Mouse (Mus musculus) c-Kit-negative CD71-positive TER-119-positive erythroid progenitor cells, embryonic 14.5 days (primary cell): ENCODE data around the gene Spa17.

Experiments
- DNase-seq: peaks from one replicate; pipeline ENCODE4 v3.0.0-alpha.2; 2013; ENCODE audit warnings: low read depth, low spot score

Spa17 gene

DNA sequence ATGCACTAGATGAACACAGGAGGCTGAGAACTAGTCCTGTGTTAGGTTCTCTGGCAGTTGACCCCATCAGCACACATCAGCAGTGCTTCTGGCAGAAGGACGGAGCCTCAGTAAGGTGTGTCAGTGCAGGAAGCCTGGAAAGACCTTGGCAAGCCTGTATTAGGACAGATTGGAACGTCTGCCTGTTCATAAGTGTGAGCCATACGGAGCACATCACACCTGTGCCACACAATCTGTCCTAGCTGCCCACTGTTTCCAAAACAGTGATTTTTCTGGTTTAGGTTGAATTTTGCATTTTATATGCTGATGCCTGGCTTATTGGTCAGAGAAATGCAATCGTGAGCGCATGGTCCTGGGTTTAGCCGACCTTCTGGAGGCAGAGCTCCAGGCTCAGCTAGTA is 7.8 kb upstream of the Spa17 start:
- DNase-seq, result no peak

DNA sequence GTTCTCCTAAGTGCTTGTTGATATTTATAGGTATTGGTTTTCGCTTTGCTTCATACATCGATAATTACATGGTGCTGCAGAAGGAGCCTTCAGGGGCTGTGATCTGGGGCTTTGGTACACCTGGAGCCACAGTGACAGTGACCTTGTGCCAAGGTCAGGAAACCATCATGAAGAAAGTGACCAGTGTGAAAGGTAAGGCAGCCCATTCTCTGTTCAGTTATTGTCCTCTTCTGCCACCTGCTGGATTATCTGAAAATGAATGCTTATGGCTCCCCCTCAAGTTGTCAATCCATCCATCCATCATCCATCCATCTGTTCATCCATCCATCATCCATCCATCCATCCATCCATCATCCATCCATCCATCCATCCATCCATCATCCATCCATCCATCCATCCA is 3.2 kb upstream of the Spa17 start:
- no peak for DNase-seq

DNA sequence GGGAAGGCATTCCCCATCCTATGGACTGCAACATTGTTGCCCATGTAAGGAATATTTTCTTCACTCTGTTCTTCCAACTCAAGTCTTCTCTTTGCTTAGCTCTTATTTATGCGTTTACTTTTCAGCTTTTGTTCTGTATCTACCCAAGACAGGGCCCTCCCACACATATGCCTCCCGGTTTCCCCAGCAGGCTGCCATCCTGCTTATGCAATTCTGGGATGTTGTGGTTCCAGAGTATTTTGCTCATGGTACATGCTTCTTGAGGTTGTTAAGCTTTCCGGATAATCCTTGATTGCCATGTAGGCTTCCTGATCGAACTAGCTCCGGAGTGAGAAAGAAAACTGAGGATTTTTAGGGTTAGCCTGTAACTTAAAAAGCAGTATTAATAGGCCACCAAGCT is 1.7 kb upstream of the Spa17 start:
- DNase-seq, result no peak

DNA sequence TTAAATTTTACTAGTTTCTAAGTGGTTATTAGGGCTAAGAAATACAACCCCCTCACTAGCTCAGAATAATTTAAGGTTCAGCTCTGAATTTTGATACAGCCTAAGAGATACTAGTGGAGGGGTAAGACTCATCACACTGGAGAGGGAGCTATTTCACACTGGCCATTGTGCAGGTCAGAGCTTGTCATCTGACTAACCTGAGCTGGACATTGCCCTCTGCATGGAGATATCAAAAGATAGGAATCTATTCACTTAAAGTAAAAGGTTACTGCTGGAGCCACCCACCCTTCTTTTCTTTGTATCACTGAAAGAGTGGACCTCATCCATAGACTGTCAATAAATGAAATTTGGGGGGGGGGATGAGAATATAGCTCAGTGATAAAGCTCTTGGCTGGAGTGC is 794 bp upstream of the Spa17 start:
- DNase-seq, result no peak

DNA sequence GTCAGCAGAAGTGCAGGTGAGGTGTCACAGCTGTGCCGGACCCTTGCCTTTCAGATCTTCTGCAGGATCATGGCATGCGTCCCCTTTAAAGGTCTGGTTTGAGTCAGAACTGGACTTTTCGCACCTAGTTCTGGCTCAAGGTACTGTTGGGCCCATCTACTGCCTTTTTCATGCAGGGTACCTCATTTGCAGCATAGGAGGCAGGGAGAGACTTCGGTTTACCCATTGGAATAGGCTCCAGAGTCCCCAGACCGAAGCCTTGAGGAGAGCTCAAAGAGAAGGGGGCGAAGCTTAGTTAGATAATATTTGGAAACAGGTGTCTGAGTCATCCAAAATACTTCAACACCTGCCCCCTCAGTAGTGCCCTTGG is 374 bp upstream of the Spa17 start:
- DNase-seq, result no peak

DNA sequence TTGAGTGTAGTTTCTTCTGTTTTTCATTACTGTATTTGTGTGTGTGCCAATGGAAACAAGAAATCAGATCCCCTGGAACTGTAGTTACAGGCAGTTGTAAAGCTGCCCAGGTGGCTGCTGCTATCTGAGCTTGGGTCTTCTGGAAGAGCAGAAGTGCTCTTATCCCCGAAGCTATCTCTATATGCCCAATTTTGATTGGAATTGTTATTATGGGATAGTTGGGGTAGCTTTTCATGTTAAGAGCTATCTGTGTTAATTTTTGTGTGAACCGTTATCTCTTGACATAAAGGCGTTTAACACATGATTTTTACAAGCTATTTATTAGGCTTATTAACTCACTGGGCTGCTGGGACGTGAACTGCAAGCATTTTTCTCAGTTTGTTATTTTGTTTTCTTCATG is 4.0 kb downstream of the Spa17 start:
- DNase-seq, result no peak

DNA sequence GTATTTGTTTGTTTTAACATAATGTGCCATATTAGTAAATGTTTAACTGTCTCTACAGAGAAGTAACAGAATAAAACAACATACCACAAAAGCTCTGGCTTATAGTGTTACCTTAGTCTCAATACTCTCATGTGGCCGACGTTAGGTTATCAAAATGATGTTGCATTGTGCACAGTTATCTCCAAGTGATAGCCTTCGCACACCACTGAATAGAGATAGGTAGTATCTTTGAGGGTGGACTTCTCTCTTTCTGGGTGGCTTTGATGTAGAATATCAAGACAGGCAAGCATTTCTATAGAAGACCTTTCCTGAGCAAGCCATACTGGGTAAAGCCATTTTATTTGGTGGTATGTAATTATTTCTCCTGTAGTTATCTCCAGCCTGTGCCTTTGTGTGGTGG is 8.4 kb downstream of the Spa17 start:
- DNase-seq, result no peak

DNA sequence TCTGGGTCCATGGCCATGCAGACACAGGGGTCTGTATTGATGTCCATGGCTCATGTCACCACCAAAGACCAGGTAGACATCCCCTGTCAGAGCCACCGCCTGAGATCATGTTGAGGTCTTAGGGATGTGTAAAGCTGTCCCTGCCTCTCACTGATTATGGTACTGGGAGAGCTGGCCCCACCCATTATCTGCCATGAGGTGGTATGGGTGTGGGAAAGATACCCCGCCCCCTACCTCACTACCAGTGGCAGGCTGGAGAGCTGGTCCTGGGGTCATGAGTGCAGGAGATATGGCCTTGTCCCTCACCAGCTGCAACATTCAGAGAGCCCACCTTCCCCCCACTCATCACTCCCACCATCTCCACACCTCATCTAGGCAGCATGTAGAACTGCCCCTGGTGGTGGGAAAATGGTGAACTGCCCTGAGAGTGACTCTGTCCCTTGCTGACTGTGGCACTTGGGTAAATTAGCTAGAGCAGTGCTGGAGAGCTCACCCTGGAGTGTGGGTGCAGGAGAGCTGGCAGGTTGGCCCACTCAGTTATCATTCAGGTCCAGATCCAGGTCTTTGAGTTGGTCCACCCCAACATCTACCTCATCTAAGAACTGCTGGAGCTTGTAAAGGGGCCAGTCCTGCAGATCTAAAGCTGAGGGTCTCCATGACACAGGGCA is 12.8 kb downstream of the Spa17 start:
- DNase-seq, result no peak

DNA sequence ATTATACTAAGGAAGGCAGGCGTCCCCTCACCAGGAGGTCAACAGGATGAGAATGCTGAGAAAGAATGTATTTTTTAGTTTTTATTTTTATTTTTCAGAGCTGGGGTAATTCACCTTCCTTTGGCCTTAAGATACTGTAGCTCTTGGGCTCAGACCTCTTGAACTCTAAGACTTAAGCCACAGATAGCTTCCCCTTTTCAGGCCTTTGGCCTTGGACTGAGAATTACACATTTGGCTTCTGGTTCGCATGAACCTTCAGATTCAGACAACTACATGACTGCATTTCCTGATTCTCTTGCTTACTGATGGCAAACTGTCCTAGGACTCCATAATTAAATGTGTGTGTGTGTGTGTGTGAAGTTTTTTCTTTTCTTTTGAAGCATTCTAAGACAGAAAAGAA is 14.9 kb downstream of the Spa17 start:
- DNase-seq, result no peak

DNA sequence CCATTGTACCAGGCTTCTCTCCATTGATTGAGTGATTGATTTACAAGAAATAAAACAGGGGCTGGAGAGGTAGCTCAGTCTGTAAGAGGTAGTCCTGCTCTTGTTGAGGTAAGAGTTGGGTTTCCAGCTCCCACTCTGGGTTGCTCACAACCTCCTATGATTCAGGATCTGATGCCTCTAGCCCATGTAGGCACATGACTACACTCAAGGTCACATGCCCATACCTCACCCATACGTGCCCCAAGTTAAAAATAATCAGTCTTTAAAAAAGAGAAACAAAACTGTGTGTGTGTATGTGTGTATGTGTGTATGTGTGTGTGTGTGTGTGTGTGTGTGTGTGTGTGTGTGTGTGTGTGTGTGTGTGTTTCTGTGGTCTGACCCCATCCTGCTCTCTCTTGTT is 18.0 kb downstream of the Spa17 start:
- DNase-seq, result no peak

DNA sequence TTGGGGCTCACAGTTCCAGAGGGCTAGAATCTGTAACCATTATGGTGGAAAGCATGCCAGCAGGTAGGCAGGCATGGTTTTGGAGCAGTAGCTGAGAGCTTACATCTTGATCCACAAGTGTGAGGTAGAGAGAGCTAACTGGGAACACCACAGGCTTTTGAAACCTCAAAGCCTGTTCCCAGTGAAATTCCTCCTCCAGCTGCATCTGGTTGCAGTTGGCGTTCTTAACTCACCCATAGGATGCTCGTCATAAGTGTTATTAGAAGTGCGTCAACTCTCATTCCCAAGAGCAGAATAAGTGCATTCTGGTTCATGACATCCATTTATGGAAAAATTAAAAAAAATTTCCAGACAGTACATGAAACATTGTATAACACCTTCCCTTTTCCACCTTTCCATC is 19.8 kb downstream of the Spa17 start:
- no peak for DNase-seq

DNA sequence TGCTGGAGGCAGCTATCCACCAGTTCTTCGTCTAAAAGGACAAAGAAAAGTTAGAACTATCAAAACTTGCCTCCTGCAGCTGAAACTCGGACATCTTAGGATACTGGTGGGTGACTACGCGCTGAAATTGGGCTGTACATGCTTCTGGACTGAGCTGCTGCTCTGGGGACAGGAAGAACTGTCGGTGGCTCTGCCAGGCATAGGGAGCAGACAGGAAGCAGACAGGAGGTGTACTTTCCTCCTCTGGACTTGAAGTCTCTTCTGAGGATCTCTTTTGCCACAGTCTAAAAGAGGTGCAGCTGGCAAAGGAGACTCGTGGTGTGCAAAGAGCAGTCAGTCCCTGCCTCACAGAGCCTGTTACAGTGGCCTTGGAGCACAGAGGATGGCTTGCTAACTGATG is 20.9 kb downstream of the Spa17 start:
- DNase-seq, result no peak

DNA sequence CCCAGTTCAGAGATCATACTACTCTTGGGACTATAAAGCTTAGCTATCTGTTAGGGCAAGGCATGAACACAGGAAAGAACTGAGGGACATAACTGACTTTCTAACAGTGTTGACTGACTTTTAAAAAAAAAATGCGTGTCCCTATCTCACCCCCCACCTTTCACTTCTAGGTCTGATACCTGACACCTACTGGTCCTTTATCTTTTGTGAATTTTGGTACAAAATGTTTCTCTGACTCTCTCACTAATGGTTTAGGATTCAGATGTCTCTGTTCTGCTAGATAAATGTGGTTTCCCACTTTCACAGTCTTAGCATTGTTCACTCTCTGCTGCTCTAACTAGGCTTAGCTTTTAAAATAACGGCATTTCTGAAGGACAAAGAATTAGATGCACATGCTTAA is 21.5 kb downstream of the Spa17 start:
- DNase-seq, result no peak

DNA sequence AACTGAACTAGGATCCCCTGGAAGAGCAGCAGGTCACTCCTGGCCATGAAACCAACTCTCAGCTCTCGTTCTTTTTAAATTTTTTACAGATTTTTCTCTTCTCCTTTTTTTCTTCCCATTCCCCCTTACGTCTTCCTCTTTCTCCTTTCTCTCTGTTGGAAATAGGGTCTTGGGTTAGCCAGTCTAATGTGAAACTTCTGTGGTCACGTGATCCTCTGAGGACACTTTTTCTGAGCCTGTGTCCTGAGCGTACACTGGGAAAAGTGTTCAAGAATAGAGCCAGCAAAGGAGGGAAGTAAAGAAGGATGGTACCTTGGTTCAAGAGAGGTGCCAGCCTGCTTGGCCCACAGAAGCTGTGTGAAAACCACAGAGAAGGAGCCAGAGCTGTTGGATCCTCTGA is 23.1 kb downstream of the Spa17 start:
- DNase-seq, result no peak

DNA sequence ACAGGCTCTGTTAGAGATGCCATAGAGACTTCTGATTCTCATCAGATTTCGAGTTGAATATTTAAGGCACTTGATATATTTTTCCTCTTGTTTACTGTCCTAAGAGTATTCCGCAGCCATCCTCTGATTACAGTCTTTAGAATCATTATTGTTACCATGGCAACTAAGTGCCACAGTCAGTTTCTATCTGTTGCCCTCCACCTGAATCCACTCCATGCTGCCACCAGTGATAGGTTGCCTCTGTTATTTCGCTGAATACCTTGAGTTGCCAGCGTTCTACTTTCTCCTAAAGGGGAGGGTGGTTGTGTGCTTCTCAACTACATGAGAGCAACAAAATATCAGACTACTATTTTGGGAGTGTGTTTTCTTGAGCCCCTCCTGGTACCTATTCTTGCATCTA is 26.8 kb downstream of the Spa17 start:
- DNase-seq, result no peak

DNA sequence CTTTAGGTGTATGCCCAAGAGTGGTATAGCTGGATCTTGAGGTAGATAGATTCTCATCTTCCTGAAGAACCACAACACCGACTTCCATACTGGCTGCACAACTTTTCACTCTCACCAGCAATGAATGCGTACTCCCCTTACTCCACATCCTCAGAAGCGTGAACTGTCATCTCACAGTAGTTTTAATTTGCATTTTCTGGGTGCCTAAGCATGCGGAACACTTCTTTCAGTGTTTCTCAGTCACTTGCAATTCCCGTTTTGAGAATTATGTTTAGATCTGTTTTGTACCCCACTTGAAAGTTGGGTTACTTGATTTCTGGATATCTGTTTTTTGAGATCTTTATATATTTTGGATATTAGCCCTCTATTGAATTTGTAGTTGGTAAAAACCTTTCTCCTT is 29.9 kb downstream of the Spa17 start:
- DNase-seq, result no peak

DNA sequence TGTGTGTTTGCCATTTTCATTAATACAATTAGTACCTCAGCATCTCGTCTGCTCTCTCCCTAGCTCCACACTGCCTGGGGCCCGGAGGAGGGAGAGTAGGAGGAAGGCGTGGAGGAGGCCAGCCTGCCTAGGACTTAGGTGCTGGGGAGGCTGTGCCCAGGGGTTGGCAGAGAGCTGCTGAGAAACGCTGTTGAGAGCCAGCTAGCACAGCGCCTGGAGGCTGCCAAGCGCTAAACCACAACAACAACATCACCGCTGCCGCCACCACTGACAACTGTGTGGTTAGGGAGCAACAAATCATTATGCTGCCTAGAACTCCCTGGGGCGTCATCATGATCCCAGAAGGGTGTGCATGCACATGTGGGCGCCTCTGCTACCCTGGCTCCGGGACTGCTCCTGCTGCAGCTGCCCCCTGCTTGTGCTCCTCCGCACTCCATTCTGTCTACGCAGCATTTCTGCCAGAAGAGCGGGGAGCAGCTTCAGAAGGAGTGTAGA is 37.0 kb downstream of the Spa17 start:
- DNase-seq, result no peak

DNA sequence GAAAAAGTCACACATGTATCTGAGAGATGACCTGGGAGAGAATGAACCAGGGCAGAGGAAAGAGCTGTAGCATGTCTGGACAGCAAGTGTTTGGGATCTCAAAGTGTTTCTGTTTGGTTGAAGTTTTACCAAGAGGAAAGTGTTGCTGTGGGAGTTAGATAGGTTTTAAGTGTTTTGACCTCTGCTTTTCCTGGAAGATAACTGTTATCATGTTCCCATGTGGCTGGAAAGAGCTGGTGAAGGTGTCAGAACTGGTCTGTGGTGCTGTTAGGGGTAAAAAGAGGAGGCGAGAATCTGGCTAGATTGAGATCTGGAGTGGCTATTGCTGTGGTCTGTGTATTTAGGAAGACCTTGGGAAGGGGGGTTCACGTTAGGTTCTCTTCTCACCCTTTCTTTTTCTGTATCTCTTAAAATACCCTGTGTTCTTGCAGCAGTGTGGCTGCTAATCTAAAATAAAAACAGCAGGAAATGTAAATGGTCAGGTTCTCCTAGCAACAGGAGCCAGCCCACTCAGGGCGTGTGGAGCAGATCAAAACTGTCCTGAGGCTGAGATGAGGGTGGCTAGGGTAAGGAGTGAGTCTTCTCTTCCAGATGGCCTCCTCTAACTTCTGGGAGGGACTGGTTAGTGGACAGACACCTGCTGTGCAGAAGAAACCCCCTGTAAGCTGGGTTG is 41.2 kb downstream of the Spa17 start:
- DNase-seq, result no peak

DNA sequence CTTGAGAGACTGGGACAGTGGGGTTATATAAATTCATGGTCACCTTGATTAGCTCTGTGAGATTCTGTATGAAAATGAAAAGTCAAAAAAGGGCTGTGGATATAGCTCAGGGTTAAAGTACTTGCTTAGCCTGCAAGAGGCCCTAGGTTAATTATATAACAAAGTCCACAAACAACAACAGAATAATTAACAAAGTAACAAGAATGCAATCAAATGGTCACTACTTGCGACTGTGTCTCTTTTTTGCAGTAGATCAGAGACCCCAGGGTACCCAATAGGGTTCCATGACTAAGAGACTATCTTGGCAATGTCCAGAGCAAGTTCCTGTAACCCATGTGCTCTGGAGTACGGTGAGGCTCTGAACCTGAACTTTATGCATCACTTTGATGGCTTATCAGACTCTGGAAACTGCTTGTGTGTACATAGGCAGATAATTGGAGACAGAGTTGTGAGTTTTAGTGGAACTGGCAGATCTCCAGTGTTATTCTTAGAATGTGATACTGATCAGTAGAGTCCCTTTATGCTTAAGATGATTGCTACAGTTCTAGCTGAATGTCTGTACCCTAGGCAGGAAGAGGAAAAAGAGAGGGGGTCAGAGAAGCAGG is 44.2 kb downstream of the Spa17 start:
- no peak for DNase-seq

DNA sequence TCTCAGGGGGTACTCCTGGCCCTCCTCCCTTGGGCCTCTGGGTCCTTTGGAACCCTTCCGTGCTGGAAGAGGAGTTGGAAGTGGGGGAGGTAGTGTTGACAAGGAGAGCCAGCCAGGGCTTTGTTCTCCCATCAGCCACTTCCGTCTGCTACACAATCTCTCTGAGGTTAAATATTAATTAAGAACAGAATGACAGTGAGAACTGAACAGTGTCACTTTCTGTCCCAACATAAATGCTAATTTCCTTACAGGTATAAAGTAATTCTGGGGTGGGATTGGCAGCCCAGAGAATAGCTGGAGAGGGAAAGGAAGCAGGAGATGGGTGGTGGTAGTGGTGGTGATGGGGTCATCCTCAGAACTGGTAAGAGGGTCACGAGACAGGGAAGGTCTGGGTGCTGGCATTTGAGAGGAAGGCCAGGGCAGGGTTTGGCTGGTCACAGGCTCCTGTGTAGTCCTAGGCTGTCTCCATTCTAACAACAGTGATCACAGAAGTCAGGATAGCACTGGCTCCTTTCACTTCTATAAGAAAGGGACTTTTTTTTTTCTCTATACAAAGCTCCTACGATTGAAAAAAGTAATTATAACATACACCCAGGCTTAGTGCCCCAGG is 44.8 kb downstream of the Spa17 start:
- no peak for DNase-seq

DNA sequence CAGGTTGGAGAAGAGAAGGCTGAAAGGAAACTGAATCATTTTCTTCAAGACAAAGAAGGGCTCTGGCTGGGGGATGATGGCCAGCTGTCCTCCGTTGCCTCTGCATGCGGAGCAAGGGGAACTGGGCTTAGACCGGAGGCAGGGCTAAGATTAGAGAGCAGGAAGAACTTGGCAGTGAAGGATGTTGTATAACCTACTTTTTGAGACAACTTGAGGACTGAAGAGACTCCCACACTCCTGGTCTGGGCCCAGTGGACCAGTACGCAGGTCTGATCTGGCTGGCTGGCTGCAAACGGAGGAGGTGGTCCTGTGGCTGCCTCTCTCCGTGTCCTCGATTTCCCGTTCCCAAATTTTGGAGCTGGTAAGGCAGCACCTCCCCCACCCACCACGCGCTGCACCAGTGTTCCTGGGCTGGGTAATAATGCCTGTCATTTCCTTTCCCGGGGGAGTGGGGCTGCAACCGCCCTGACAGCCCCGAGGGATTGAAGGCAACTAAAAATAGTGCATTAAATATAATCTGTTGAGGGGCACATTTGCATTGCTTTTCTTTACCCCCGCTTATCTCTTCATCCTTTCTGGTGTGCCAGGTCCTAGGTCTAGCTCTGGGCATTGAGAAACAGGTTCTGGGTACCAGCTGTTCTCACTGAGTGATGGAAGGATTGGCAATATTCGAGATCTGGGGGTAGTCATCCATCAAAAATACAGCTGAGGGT is 45.5 kb downstream of the Spa17 start:
- no peak for DNase-seq

DNA sequence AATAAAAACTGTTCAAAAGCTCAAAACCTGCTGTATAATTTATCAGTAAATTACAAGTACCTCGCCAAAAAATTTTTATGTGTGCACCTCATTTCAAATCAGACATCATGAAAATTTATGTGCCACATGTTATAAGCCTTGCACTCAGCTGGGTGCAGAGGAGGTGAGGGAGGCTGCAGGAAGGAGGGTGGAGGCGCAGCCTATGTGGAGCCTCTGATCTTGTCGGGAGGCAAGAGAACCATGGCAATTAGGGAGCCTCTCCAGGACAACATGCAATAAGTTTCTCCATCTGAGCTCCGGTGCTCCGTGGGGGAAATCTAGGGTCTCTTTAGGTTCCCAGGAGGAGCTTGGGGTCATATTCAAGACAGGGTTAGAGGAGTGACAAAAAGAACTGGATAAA is 46.1 kb downstream of the Spa17 start:
- no peak for DNase-seq
